Mouse (Mus musculus): ENCODE results near the gene 1700018B08Rik.

Gene 1700018B08Rik

GRCm38 (mm10) chr8:121562941-121563351 lies 18.8 kb upstream of the 1700018B08Rik start:
- DNase-seq (ENCODE audit: low read depth, low spot score): no peak

- no peak for DNase-seq (ENCODE audit: low read depth, low spot score)
Measured at GRCm38 (mm10) chr8:121561636-121562345, 17.7 kb upstream of the 1700018B08Rik start.

- DNase-seq (ENCODE audit: low read depth, low spot score): no peak
Measured at GRCm38 (mm10) chr8:121560432-121561100, 16.4 kb upstream of the 1700018B08Rik start.

GRCm38 (mm10) chr8:121559801-121560200 lies 15.7 kb upstream of the 1700018B08Rik start:
- no peak for DNase-seq (ENCODE audit: low read depth, low spot score)

- DNase-seq (ENCODE audit: low read depth, low spot score): no peak
Measured at GRCm38 (mm10) chr8:121558538-121558937, 14.4 kb upstream of the 1700018B08Rik start.

- DNase-seq (ENCODE audit: low read depth, low spot score): no peak
Measured at GRCm38 (mm10) chr8:121557746-121558145, 13.6 kb upstream of the 1700018B08Rik start.

- no peak for DNase-seq (ENCODE audit: low read depth, low spot score)
Measured at GRCm38 (mm10) chr8:121553831-121554475, 9.8 kb upstream of the 1700018B08Rik start.

GRCm38 (mm10) chr8:121552506-121552905 lies 8.4 kb upstream of the 1700018B08Rik start:
- DNase-seq (ENCODE audit: low read depth, low spot score): no peak

- no peak for DNase-seq (ENCODE audit: low read depth, low spot score)
Measured at GRCm38 (mm10) chr8:121551065-121551985, 7.2 kb upstream of the 1700018B08Rik start.

- DNase-seq (ENCODE audit: low read depth, low spot score): no peak
Measured at GRCm38 (mm10) chr8:121550056-121550455, 5.9 kb upstream of the 1700018B08Rik start.

- DNase-seq (ENCODE audit: low read depth, low spot score): peak; percentile 22
Measured at GRCm38 (mm10) chr8:121547132-121547531, 3.0 kb upstream of the 1700018B08Rik start.

- DNase-seq (ENCODE audit: low read depth, low spot score): no peak
Measured at GRCm38 (mm10) chr8:121544936-121545335, 816 bp upstream of the 1700018B08Rik start.

GRCm38 (mm10) chr8:121542901-121543300 lies 1.2 kb downstream of the 1700018B08Rik start:
- DNase-seq (ENCODE audit: low read depth, low spot score): no peak

- no peak for DNase-seq (ENCODE audit: low read depth, low spot score)
Measured at GRCm38 (mm10) chr8:121541862-121542261, 2.3 kb downstream of the 1700018B08Rik start.

GRCm38 (mm10) chr8:121532381-121532780 lies 11.7 kb downstream of the 1700018B08Rik start:
- DNase-seq (ENCODE audit: low read depth, low spot score): no peak

- DNase-seq (ENCODE audit: low read depth, low spot score): no peak
Measured at GRCm38 (mm10) chr8:121530639-121531038, 13.5 kb downstream of the 1700018B08Rik start.

- no peak for DNase-seq (ENCODE audit: low read depth, low spot score)
Measured at GRCm38 (mm10) chr8:121528790-121529189, 15.3 kb downstream of the 1700018B08Rik start.

GRCm38 (mm10) chr8:121527751-121528150 lies 16.4 kb downstream of the 1700018B08Rik start:
- no peak for DNase-seq (ENCODE audit: low read depth, low spot score)

- no peak for DNase-seq (ENCODE audit: low read depth, low spot score)
Measured at GRCm38 (mm10) chr8:121526811-121527550, 17.1 kb downstream of the 1700018B08Rik start.

- no peak for DNase-seq (ENCODE audit: low read depth, low spot score)
Measured at GRCm38 (mm10) chr8:121525111-121525818, 18.9 kb downstream of the 1700018B08Rik start.
